15 mouse cellular contexts compared by ENCODE assay signal in the genomic region with DNA sequence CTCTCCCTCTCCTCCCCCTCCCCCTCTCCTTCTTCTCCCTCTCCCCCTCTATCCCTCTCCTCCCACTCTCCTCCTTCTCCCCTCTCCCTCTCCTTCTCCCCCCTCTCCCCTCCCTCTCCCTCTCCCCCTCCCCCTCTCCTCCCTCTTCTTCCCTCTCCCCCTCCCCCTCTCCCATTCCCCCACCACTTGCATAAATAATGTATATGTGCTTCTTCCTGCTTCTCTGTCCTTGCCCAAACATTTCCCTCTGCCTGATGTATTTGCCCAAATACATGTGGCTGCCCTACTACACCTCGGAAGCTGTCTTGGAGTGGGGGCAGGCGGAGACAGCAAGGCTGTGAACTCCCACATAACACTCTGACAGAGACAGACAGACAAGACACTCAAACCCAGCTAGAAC.
"Had no signal": no experiment of that assay in that cellular context is flagged by ENCODE, and none has a peak within 500 bp of the region (broad histone marks: within the 10 kb centered on the region; RNA-seq: fewer than 3 reads in every experiment).

No protein-coding gene starts in this region.

- H3K27ac ChIP-seq: midbrain, embryonic 10.5 days; midbrain, embryonic 12.5 days; neural tube, embryonic 12.5 days had no signal

- H3K4me3 ChIP-seq: midbrain, embryonic 10.5 days; midbrain, embryonic 12.5 days; neural tube, embryonic 12.5 days had no signal

- H3K9me3 ChIP-seq: midbrain, embryonic 12.5 days; neural tube, embryonic 12.5 days had no signal

- H3K36me3 ChIP-seq: midbrain, embryonic 10.5 days; midbrain, embryonic 12.5 days; neural tube, embryonic 12.5 days had no signal

- H3K4me2 ChIP-seq: lung, embryonic 14.5 days; midbrain, embryonic 12.5 days; neural tube, embryonic 12.5 days had no signal

- DNase-seq: lung, adult 18-20 months; lung, embryonic 14.5 days; lung, postnatal 10 days; lung, postnatal 4 days; midbrain, embryonic 14.5 days; right cerebral cortex, adult 18-20 months; right cerebral cortex, postnatal 25 days; right cerebral cortex, postnatal 4 days; spleen, adult 18-20 months; thymus, adult 18-20 months; thymus, postnatal 14 days; thymus, postnatal 36 days had no signal

- H3K9ac ChIP-seq: lung, embryonic 14.5 days; midbrain, embryonic 12.5 days; neural tube, embryonic 12.5 days had no signal
